Mouse (Mus musculus) cerebellum, adult 11-12 months (tissue): Measurements from ENCODE around the gene Shc3.
A peak's percentile ranks its signal among the peaks of the same experiment; 100 is the strongest.

Experiments used
- DNase-seq: peaks from one replicate; pipeline ENCODE4 v3.0.0; 2022

The Shc3 gene

GRCm38 (mm10) chr13:51476991-51477390 is 92.2 kb downstream of the Shc3 start:
- DNase-seq: no peak

GRCm38 (mm10) chr13:51468697-51469250 is 100.4 kb downstream of the Shc3 start:
- DNase-seq: no peak

- DNase-seq: no peak
These were observed 102.9 kb downstream of the Shc3 start for GRCm38 (mm10) chr13:51466117-51466841.

- no peak for DNase-seq
These were observed 104.9 kb downstream of the Shc3 start for GRCm38 (mm10) chr13:51464294-51464693.

DNA sequence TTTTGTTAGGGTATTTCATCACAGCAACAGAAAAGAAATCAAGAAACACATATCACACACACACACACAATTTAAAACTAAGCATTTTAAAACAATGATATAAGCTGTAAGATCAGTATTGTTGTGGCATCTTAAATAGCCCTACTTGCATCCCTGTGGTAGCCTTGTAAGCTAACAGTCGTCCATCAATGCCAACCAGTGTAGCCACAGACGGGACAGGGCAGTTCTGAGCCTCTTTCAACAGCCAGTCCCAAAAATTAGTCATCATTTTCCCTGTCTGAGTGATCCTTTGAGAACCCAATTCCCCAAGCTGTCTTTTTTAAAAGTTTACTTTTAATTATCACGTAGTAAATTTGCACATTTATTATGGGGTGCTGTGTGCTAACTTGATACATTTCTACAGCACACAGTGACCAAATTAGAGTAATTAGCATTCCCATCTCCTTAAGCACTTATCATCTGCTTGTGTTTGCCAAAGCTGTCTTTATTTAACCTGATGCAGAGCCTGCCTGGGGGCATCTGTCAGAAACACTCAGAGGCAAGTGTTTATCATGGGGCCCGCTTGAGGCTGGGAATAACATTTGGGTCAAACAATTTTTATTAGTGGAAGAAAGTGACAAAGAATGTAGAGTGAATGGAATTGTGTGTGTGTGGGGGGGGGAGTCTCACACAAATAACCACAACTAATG is 112.9 kb downstream of the Shc3 start:
- DNase-seq: no peak

DNA sequence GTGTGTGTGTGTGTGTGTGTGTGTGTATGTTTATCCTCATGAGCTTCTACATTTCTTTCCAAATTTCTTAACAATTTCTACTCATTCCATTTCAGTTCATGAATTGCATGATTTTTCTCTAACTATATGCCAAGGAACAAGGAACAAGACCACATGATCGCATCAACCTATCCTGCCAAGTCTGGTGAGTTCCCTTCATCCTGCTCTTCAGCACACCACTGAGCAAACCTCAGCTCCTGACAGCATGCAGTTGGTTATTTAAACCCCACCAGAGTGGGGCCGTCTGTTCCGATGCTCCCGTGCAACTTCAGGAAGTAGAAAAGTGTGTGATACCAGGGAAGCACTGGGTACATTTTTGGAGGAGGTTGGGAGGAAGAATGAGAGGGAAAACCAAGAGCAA is 122.7 kb downstream of the Shc3 start:
- no peak for DNase-seq

DNA sequence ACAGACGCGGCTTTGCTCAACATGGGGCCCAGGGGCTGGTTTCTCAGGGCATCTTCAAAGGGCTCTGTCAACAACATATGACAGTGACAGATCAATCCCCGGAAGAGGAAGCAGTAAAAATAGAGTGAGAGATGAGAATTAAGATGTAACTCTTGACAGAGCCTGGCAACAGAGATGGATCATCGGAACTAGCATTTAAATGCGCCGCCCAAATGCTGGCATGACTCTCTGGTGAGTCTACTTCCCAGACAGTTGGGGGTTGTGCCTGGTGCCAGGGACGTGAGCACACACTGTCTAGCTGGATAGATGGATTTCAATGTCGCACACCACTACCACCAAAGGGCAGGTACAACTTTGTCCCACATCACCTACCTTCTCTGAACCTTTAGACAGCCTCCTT is 126.3 kb downstream of the Shc3 start:
- DNase-seq: no peak

DNA sequence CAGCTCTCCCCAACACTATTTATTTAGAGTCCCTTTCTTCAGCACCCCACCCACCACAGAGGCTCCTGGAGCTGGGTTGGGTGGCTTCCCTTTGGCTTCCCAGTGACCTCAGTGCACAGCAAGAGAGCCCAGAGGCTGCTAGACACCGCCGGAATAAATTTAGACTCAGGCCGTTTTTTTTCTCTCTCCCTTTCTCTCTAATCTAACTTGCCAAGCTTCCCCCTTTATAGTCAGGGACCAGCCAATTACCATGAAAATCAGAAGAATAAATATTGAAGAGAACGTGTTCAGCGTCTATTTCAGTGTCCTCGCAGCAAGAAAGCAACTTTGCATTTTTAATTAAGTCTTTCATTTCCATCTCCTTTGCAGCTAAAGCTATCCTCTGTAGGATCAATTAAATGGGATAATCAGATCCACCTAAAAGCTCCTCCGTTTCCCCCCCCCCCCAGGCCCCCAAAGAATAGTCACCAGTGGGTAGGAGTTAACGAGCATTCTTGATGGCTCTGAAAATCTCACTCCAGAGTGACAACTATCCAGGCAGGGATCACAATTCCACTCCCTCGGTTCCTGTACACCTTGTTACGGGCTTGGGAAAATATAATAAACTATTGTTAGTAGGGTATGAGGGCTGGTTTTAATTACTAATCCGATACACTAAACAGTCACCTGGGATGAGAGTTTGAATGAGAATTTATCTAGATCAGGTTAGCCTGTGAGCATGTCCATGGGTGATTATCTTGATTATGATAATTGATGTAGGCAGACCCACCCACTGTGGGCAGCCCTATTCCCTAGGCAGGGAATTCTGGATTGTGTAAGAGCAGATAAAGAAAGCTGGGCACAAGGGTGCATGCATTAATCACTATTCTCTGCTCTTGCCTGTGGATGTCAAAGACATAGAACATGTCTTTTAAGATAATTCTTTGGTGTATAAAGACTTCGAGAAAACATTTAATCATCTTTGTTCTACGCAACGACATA is 131.8 kb downstream of the Shc3 start:
- DNase-seq: no peak

DNA sequence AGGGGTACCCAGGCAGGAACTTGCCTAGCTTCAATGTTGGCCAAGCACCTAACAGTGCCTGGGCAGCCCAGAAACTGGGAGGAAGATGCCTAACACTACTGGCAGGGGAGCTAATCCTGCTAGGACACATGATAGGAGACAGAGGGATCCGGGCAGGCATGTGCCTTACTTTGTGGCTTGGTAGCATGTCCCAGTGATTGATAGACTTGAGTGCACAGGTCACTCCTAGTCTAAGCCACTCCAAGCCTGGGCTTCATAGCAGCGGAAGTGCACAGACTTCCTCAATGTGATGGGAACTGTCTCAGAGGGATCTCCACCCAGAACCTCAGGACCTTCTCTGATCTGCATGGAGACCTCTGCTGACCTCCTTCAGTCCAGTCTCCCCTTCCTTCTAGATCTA is 134.1 kb downstream of the Shc3 start:
- no peak for DNase-seq

DNA sequence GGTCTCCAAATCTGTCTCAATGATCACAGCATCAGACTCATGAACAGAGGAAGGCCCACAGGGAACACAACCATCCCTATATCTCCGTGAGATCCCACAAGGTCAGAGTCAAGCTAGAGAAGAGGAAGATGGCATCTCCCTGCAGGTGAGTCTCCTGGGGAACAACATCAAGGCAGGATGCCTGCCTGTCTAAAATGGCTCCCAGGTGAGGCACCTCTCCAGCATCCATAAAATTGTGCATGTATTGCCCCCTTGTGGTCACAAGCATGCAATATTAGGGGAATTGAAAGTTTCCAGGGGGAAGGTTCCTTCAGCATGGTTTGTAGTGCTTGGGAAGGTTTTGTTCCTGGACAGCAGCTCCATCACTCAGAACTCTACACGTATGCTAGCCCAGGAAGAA is 134.8 kb downstream of the Shc3 start:
- no peak for DNase-seq

DNA sequence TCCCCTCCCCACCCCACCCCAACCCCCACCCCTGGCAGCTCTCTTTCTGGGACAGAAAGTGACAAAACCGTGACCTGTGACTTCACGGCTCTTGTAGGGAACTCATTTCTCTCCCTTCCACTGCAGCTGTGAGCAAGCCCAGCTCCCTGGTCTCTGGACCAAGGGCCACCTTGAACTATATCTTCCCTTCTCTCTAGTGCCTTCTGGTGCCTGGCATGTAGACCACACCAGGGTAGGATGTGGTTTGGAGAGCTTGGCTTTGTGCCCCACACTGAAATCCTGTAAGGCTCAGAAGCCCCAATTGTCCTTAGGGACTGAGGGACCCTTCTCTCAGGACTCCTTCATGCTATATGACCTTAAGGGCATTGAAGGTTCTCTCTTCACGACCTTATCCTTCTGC is 135.8 kb downstream of the Shc3 start:
- DNase-seq: no peak

DNA sequence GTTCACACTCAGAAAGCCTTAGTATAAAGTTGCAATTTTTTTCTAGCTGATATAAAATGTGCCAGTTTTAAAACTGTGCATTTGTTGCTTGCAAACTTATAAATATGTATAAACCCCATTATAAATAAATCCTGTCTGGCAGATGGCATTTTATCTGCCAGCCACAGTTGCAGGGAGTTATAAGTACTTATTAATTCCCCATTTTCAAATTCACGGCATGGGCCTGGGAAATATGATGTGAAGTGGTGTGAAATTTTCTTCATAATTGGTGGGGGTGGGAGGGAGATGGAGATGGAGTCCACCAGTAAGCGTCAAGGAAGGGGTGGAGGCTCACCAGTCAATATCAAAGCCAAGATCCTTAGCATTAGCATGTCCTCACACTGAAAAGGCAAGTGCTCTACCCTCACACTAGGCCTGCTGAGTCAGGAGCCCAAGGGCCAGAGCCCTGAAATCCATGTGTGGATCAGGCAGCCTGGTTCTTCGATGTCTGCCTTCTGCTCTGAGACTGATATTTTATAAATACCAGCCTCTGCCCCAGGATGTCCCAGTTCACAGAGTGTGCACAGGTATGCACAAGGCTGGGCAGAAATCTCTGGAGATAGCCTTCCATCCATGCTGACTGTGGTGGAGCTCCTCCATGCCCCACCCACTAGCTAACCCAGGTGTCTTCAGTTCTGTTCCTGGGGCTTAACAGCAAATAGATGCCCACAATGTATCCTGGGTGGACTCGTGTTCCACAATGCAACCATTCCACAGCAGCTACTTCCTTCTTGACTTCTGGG is 143.4 kb downstream of the Shc3 start:
- no peak for DNase-seq

DNA sequence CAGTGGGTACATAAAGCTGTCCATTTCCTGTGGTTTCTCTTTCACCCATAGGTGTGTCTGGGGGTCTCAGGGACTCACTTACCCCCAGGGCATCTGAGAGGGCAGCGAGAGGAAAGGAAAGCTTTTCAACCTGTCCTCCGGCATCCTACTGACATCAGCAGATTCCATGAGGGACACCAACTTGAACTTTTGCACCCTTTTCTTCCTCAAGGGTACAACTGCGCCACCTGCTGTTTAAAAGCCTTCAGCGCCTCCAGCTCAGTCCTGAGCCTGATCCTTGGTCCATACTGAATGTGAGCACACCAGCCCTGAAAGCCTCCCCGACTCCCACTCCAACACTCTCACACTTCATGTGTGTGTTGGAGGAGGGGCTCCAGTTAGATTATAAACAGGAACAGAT is 144.6 kb downstream of the Shc3 start:
- no peak for DNase-seq

DNA sequence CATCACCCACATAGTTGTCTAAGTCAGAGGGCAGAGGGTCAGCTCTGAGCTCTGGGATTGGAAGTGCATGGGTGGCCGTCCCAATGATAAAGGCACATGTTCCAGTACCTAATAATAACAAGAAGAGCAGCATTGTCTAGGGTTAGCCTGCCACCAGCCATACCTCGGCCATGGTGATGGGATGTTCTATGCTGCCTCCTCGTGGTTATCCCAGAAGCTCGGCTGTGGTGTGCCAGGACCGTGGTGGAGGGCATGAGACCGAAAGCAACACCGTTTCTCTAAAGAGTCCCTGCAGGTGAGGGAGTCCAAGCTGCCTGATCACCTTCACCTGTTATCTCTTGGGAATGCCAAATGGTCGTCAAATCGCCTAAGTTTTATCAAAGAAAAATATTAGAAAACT is 145.6 kb downstream of the Shc3 start:
- no peak for DNase-seq

- DNase-seq: no peak
These were observed 148.4 kb downstream of the Shc3 start for GRCm38 (mm10) chr13:51420861-51421260.

DNA sequence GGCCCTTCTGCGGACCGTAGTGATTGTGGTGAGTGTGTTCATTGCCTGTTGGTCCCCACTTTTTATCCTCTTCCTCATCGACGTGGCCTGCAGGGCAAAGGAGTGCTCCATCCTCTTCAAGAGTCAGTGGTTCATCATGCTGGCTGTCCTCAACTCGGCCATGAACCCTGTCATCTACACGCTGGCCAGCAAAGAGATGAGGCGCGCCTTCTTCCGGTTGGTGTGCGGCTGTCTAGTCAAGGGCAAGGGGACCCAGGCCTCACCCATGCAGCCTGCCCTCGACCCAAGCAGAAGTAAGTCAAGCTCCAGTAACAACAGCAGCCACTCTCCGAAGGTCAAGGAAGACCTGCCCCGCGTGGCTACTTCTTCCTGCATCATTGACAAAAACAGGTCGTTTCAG is 149.7 kb downstream of the Shc3 start:
- no peak for DNase-seq

DNA sequence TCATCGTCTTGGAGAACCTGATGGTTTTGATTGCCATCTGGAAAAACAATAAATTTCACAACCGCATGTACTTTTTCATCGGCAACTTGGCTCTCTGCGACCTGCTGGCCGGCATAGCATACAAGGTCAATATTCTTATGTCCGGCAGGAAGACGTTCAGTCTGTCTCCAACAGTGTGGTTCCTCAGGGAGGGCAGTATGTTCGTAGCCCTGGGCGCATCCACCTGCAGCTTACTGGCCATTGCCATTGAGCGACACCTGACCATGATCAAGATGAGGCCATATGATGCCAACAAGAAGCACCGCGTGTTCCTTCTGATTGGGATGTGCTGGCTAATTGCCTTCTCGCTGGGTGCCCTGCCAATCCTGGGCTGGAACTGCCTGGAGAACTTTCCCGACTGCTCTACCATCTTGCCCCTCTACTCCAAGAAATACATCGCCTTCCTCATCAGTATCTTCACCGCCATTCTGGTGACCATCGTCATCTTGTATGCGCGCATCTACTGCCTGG is 150.2 kb downstream of the Shc3 start:
- DNase-seq: no peak

DNA sequence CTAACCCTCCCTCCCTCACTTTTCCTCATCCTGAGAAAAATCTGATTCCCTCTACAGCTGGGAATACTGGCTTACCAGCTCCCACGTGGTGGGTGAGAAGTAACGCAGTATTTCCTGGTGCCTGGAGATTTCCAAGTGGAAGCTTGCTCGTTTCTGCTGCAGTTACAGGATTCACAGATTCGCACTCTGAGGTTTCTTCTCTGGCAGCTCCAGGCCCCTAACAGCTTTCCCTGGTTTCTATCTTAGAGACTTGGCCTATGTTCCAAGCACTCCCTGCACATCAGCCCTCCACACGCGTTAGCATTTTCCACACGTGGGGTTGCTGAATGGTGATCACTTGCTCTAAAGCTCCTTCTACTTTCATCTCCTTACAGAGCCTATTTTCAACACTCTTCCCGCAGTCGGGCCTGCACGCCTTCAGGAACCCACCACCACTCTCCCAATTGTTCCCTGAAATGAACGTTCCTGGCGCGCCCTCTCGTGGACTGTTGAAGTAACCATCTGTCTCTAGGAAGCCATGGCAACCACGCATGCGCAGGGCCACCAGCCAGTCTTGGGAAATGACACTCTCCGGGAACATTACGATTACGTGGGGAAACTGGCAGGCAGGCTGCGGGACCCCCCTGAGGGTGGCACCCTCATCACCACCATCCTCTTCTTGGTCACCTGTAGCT is 150.8 kb downstream of the Shc3 start:
- peak; percentile 75 for DNase-seq

DNA sequence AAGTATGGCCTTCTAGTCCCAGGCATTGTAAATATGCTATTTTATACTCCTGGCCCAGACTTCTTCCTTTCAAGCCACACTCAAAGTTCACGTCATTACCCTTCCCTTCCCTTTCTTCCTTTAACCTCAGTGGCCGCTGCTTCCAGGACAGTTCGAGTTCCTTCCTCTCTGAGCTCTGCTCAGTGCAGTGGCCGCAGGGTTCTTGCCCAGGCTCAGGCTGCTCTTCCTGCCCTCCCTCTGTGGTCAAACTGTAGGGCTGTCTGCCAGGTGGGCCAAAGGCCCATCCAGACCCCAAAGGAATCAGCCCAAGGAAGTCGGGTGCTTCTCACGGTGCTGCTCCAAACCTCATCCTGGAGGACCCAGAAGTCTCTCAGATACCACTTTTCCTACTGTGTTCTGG is 151.4 kb downstream of the Shc3 start:
- DNase-seq: no peak

GRCm38 (mm10) chr13:51416727-51417126 is 152.5 kb downstream of the Shc3 start:
- no peak for DNase-seq

DNA sequence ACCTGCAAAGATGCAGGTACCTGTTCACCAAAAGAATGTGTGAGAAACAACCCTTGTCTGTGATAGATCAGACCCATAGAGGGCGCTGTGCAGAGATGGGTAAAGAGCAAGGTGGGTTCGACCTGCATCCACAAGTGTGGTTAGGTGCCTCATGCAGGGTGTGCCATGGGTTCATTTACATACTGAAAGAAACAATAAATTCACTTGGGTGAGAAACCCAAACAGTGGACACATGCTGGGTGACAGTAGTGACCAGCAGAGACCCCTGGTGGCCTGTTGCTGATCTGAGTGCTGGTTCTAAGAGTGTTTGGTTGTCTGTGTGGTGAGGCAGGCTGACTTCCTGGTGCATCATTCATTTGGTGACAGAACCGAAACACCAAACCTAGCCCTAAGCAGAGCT is 155.8 kb downstream of the Shc3 start:
- no peak for DNase-seq
